ENCODE assay signal across 28 mouse cellular contexts in genomic region chr6:108751324-108751723, GRCm38 (mm10). TPM values are rescaled to one million over a fixed set of nuclear protein-coding genes. Genes with fewer than 3 reads are reported as not detected.
DNase-seq lines count a peak whose midpoint lies in the region; ATAC-seq and TF ChIP-seq lines count a peak whose summit lies in the region.
"Had no signal": no experiment of that assay in that cellular context is flagged by ENCODE, and none has a peak within 500 bp of the region (broad histone marks: within the 10 kb centered on the region; RNA-seq: fewer than 3 reads in every experiment).

No protein-coding gene starts in this region.

- no peak overlapping the region for H3K4me3 ChIP-seq in lung, postnatal 0 days (ENCODE audit: low read depth, low read length)
- no peak overlapping the region for H3K4me3 ChIP-seq in lung, adult 2 months (replicated peaks; ENCODE audit: extremely low read depth, low read depth, low read length)
- H3K4me3 ChIP-seq: embryonic facial prominence, embryonic 13.5 days; embryonic facial prominence, embryonic 15.5 days; erythroblast, embryonic 14.5 days; forebrain, embryonic 10.5 days; forebrain, embryonic 12.5 days had no signal

- TF ChIP-seq EP300 in lung, postnatal 0 days (IDR thresholded peaks at IDR 0.05), result no peak

- peak; percentile 22 for DNase-seq in lung, postnatal 0 days (ENCODE audit: low spot score)
- DNase-seq in lung, adult 2 months, result no peak
- DNase-seq in heart, postnatal 25 days (ENCODE audit: low spot score), result no peak
- DNase-seq in ovary, postnatal 36 days (ENCODE audit: low spot score), result no peak
- DNase-seq: adrenal gland, adult 8-10 months; adrenal gland, postnatal 14 days; adrenal gland, postnatal 36 days; B cell, adult 2 months; cerebellum, adult 11 months; cerebellum, adult 18-20 months; cerebellum, adult 8-10 months; cerebellum, adult 9-11 months; cerebellum, postnatal 14 days; cerebellum, postnatal 36 days; embryo, embryonic 11 days had no signal

- H3K36me3 ChIP-seq in lung, postnatal 0 days (ENCODE audit: insufficient read depth, low read length), result no peaks in the 10 kb centered on the region
- H3K36me3 ChIP-seq: embryonic facial prominence, embryonic 13.5 days; embryonic facial prominence, embryonic 15.5 days; forebrain, embryonic 10.5 days; forebrain, embryonic 12.5 days; G1E had no signal

- H3K4me1 ChIP-seq in lung, postnatal 0 days (ENCODE audit: insufficient read depth, low read depth, low read length), result no peaks in the 10 kb centered on the region
- no peaks in the 10 kb centered on the region for H3K4me1 ChIP-seq in lung, adult 2 months (ENCODE audit: control insufficient read depth, insufficient read depth, low read length)
- H3K4me1 ChIP-seq: embryonic facial prominence, embryonic 13.5 days; embryonic facial prominence, embryonic 15.5 days; forebrain, embryonic 10.5 days; forebrain, embryonic 12.5 days had no signal

- no peak for TF ChIP-seq CTCF in lung, postnatal 0 days (IDR thresholded peaks at IDR 0.05)
- no peak for TF ChIP-seq CTCF in lung, adult 2 months (IDR thresholded peaks at IDR 0.05; ENCODE audit: insufficient read depth, low read length)

- H3K27me3 ChIP-seq in lung, postnatal 0 days (replicated peaks; ENCODE audit: insufficient read depth, low read length), result no peaks in the 10 kb centered on the region
- H3K27me3 ChIP-seq: CH12.LX; embryonic facial prominence, embryonic 13.5 days; embryonic facial prominence, embryonic 15.5 days; forebrain, embryonic 12.5 days; Patski had no signal

- H3K9me3 ChIP-seq in lung, postnatal 0 days (ENCODE audit: low read length), result no peaks in the 10 kb centered on the region
- H3K9me3 ChIP-seq: embryonic facial prominence, embryonic 13.5 days; embryonic facial prominence, embryonic 15.5 days; forebrain, embryonic 10.5 days; forebrain, embryonic 12.5 days; G1E had no signal

- H3K27ac ChIP-seq in lung, postnatal 0 days (ENCODE audit: low read length), result no peak overlapping the region
- H3K27ac ChIP-seq: embryonic facial prominence, embryonic 13.5 days; embryonic facial prominence, embryonic 15.5 days; forebrain, embryonic 10.5 days; forebrain, embryonic 12.5 days had no signal

- ATAC-seq in lung, postnatal 0 days, result no peak
- ATAC-seq in megakaryocyte progenitor cell, adult 5-6 weeks (replicated peaks; ENCODE audit: poor library complexity), result peak; percentile 72
- ATAC-seq: activated CD4-positive, CD25-positive, alpha-beta regulatory T cell, adult 4 months; CD4-positive, CD25-positive, alpha-beta regulatory T cell, adult 4 months; forebrain, embryonic 14.5 days; forebrain, embryonic 16.5 days had no signal

- 84% methylated on average over 7 of the region's 7 CpGs for WGBS in lung, postnatal 0 days
- 87% methylated on average over 7 of the region's 7 CpGs for WGBS in lung, adult 2 months

- no peak overlapping the region for H3K9ac ChIP-seq in lung, postnatal 0 days (replicated peaks; ENCODE audit: low read depth)
- H3K9ac ChIP-seq: embryonic facial prominence, embryonic 13.5 days; embryonic facial prominence, embryonic 15.5 days; forebrain, embryonic 12.5 days had no signal

- H3K4me2 ChIP-seq in lung, postnatal 0 days (replicated peaks; ENCODE audit: low read depth, low read length), result no peak overlapping the region
- H3K4me2 ChIP-seq: embryonic facial prominence, embryonic 13.5 days; embryonic facial prominence, embryonic 15.5 days; forebrain, embryonic 12.5 days had no signal

- intact Hi-C loops in heart, postnatal 25 days (cut with DNase I), result no loop called here

- no peak for TF ChIP-seq POLR2A in lung, adult 2 months (IDR thresholded peaks at IDR 0.05; ENCODE audit: borderline replicate concordance, extremely low read depth, low read depth, low read length)

RNA-seq across cellular contexts. Expression of gene Arl8b, which starts 31.6 kb away (rescaled TPM):
- 45.5 and 54.3 TPM in 2 replicates for polyA plus RNA-seq in lung, postnatal 0 days (2015; fragmentation: Nextera tagmentation; extraction: Ambion mirVana)
- 14.5 and 19.4 TPM in 2 replicates for polyA plus RNA-seq in lung, adult 2 months (2012; rRNA removed)
- total RNA-seq in megakaryocyte progenitor cell, adult 5-6 weeks (2015), result 224 and 271 TPM in 2 replicates
- total RNA-seq in megakaryocyte progenitor cell, adult 5-6 weeks (2017), result 71.1 and 83.9 TPM in 2 replicates
- total RNA-seq in heart, postnatal 25 days (2021), result 10 to 100 TPM; 86.9 to 92.9 TPM
